Comparison of ENCODE assay signal across 7 mouse cellular contexts in the genomic region with DNA sequence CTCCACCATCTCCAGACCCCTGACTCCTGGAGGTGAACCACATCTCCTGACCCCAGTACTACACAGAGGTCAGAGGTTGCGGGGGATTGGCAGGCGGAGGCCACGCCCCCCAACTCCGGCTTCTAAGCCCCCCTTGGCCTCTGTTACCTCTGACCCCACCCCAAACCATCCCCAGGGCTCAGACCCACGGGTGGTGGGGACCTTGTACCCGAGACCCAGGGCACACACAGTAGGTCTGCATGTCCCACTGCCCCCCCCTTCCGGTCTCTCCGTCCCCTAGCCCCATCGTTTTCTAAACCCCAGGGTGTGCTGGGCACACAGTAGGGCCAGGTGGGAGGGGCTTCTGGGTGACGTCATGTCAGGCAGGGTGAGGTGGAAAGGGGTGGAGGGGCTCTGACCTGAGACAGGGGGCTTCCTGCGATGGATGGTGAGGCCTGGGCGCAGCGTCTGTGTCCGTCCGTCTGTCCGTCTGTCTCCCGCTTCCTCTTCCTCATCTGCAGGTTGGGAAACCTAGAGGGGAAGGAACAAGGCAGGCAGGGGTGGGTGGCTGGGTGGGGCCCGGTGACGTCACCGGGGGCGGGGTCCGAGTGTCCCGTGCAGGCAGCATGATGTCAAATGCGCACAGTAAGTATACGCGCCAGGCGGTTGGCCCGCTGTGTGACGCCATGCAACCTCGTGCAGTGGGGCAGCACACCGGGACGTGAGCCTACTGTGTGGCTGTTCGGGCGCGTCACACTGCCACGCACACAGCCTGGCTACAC. TPM values are rescaled to one million over a fixed set of nuclear protein-coding genes. Genes with fewer than 3 reads are reported as not detected.
A peak's percentile ranks its signal among the peaks of the same experiment; 100 is the strongest.
DNase-seq lines count a peak whose midpoint lies in the region; ATAC-seq and TF ChIP-seq lines count a peak whose summit lies in the region.

A gene (minus strand): TSS at position 489 of the 761 bp plus-strand sequence.

- no peak within 1 kb of the TSS for H3K9ac ChIP-seq in MEL (ENCODE audit: control insufficient read depth, low read depth, low read length, poor library complexity, severe bottlenecking)
- peak within 1 kb of the TSS; percentile 51 for H3K9ac ChIP-seq in hindbrain, embryonic 12.5 days

- H3K79me2 ChIP-seq in MEL (ENCODE audit: control insufficient read depth, insufficient read depth, low read length, poor library complexity), result no peaks in the 10 kb centered on the region

- H3K36me3 ChIP-seq in MEL (ENCODE audit: control insufficient read depth in 1 of 2, insufficient read depth in 2 of 2, low read length in 2 of 2), result no peaks in the 10 kb centered on the region
- no peaks in the 10 kb centered on the region for H3K36me3 ChIP-seq in erythroblast, embryonic 14.5 days (ENCODE audit: control insufficient read depth)
- H3K36me3 ChIP-seq in hindbrain, embryonic 12.5 days, result no peaks in the 10 kb centered on the region

- H3K27ac ChIP-seq in MEL (ENCODE audit: control insufficient read depth, low read depth, low read length), result no peak within 1 kb of the TSS
- H3K27ac ChIP-seq in hindbrain, embryonic 12.5 days, result peak within 1 kb of the TSS; percentile 88

- H3K4me1 ChIP-seq in MEL (ENCODE audit: control insufficient read depth in 1 of 2, insufficient read depth in 2 of 2, low read length in 2 of 2), result no peaks in the 10 kb centered on the region
- peaks cover 31% of the 10 kb centered on the region for H3K4me1 ChIP-seq in erythroblast, embryonic 14.5 days (ENCODE audit: control insufficient read depth)
- peaks cover 4% of the 10 kb centered on the region for H3K4me1 ChIP-seq in hindbrain, embryonic 12.5 days

- H3K9me3 ChIP-seq in MEL (replicated peaks; ENCODE audit: insufficient read depth, low read length), result no peaks in the 10 kb centered on the region
- H3K9me3 ChIP-seq in erythroblast, embryonic 14.5 days (ENCODE audit: control insufficient read depth, low read length), result peaks cover 38% of the 10 kb centered on the region
- H3K9me3 ChIP-seq in hindbrain, embryonic 12.5 days (replicated peaks), result peaks cover 11% of the 10 kb centered on the region; the same call in 1 of the 2 replicates

- TF ChIP-seq POLR2A in MEL (IDR thresholded peaks at IDR 0.05; ENCODE audit: control insufficient read depth in 1 of 2, insufficient read depth in 1 of 2, low read depth in 1 of 2, low read length in 2 of 2, poor library complexity in 1 of 2), result no peak

- DNase-seq in MEL (ENCODE audit: low read depth, low spot score), result no peak
- peak; percentile 3 to 19 for DNase-seq in adrenal gland, postnatal 36 days
- DNase-seq in layer of hippocampus, postnatal 36 days, result peak in 1 of 2 experiments; percentile 16
- DNase-seq in lung, postnatal 14 days, result peak; percentile 10
- DNase-seq in right cerebral cortex, postnatal 4 days, result peak; percentile 34

- no peak within 1 kb of the TSS for H3K4me3 ChIP-seq in MEL (ENCODE audit: control insufficient read depth in 1 of 2, insufficient read depth in 1 of 2, low read depth in 2 of 2, low read length in 2 of 2)
- peak within 1 kb of the TSS; percentile 71 for H3K4me3 ChIP-seq in erythroblast, embryonic 14.5 days (replicated peaks)
- H3K4me3 ChIP-seq in hindbrain, embryonic 12.5 days, result peak within 1 kb of the TSS; percentile 64

- ATAC-seq in hindbrain, embryonic 12.5 days (ENCODE audit: low FRiP score), result no peak; the same call in 1 of the 2 replicates

- whole genome bisulfite sequencing in hindbrain, embryonic 12.5 days, result 54% methylated on average over 36 of the region's 36 CpGs

- TF ChIP-seq EP300 in MEL (IDR thresholded peaks at IDR 0.05; ENCODE audit: low read depth in 1 of 2, low read length in 2 of 2), result no peak

- no peak for TF ChIP-seq CTCF in MEL (IDR thresholded peaks at IDR 0.05 in 2 of 3, conservative IDR thresholded peaks at IDR 0.05 in 1 of 3; ENCODE audit: control insufficient read depth in 1 of 3, insufficient read depth in 1 of 3, low read depth in 2 of 3, low read length in 3 of 3, poor library complexity in 1 of 3, severe bottlenecking in 1 of 3)

- H3K27me3 ChIP-seq in MEL (ENCODE audit: control insufficient read depth in 1 of 2, insufficient read depth in 2 of 2, low read length in 2 of 2), result no peaks in the 10 kb centered on the region
- H3K27me3 ChIP-seq in erythroblast, embryonic 14.5 days (ENCODE audit: control insufficient read depth), result peaks cover 16% of the 10 kb centered on the region
- 0 out of 2 replicates have a peak, but pooled peaks cover 3% of the 10 kb centered on the region for H3K27me3 ChIP-seq in hindbrain, embryonic 12.5 days

- peak within 1 kb of the TSS; percentile 59 for H3K4me2 ChIP-seq in hindbrain, embryonic 12.5 days (replicated peaks)

- TF ChIP-seq RAD21 in MEL (IDR thresholded peaks at IDR 0.05; ENCODE audit: low read depth, low read length), result no peak

TF ChIP-seq in MEL, 35 proteins besides CTCF, POLR2A, EP300 and RAD21:
- TF ChIP-seq ZMIZ1 (IDR thresholded peaks at IDR 0.05; ENCODE audit: low read depth, low read length) (no peak), ZKSCAN1 (IDR thresholded peaks at IDR 0.05; ENCODE audit: low read depth, low read length) (peak; percentile 51), KAT2A (conservative IDR thresholded peaks at IDR 0.05; ENCODE audit: low read depth, low read length) (no peak), TCF12 (IDR thresholded peaks at IDR 0.05; ENCODE audit: low read depth, low read length) (no peak)

RNA-seq across cellular contexts. Expression of the gene that starts here (rescaled TPM):
- total RNA-seq in MEL (2012; rRNA removed), result not detected in 2 replicates
- not detected for polyA plus RNA-seq in MEL (2012; ENCODE audit: insufficient read depth in 1 of 2, insufficient read length in 2 of 2, low read depth in 1 of 2, low replicate concordance in 2 of 2, missing spikeins in 1 of 2)
- 10 to 100 TPM; 21.2 to 38.3 TPM for total RNA-seq in adrenal gland, postnatal 36 days (2021)
- polyA plus RNA-seq in erythroblast, embryonic 14.5 days (2012), result 0.78 and 1.2 TPM in 2 replicates
- polyA plus RNA-seq in hindbrain, embryonic 12.5 days (2016; fragmentation: Nextera tagmentation; extraction: Ambion mirVana), result 39.4 and 41.6 TPM in 2 replicates
- total RNA-seq in layer of hippocampus, postnatal 36 days (2021), result 10 to 100 TPM; 38.3 to 38.6 TPM

Comparison
In these comparisons a context has a peak if more than half of its experiments do, and no peak if none do; other contexts are left out.
1. RNA of the gene that starts here (total RNA-seq): 38.3 to 38.6 TPM in layer of hippocampus, postnatal 36 days and 21.2 to 38.3 TPM in adrenal gland, postnatal 36 days; not detected in MEL; every median in the first group is over 10 times any median in the second.
2. RNA of the gene that starts here (polyA plus RNA-seq): 39.4 to 41.6 TPM in hindbrain, embryonic 12.5 days; 0.78 to 1.2 TPM in erythroblast, embryonic 14.5 days and not detected in MEL; every median in the first group is over 10 times any median in the second.
3. H3K4me3 ChIP-seq: peak in erythroblast, embryonic 14.5 days (single experiment) and hindbrain, embryonic 12.5 days (single experiment); none in MEL (0 of 2).